Mouse (Mus musculus): Measurements from ENCODE around the gene Gba. TPM values are rescaled to one million over a fixed set of nuclear protein-coding genes. Genes with fewer than 3 reads are reported as not detected.
"Not testable (repeated sequence)": the region's sequence is repeated elsewhere in the genome, so short reads cannot be mapped to it uniquely, and the experiment has no call there.

Gba gene
- total RNA-seq (2014; rRNA removed) (56.8 and 64.6 TPM in 2 replicates), polyA plus RNA-seq (2015; fragmentation: Nextera tagmentation; extraction: Ambion mirVana) (46.1 and 48.3 TPM in 2 replicates)

- Histone ChIP-seq H3K4me2 (ENCODE audit: low read depth, low read length, poor library complexity, severe bottlenecking) (peak within 1 kb of the TSS; percentile 74), H3K27ac (ENCODE audit: low read depth, low read length) (peak within 1 kb of the TSS; percentile 72), H3K36me3 (ENCODE audit: insufficient read depth, low read length) (peaks cover 20% of the 10 kb centered on the region), H3K9me3 (ENCODE audit: low read length) (no peaks in the 10 kb centered on the region), H3K4me1 (ENCODE audit: insufficient read depth, low read length) (peaks cover 4% of the 10 kb centered on the region; the same call in 1 of the 2 replicates), H3K4me3 (ENCODE audit: low read depth, low read length) (peak within 1 kb of the TSS; percentile 50), H3K27me3 (ENCODE audit: insufficient read depth, low read length) (no peaks in the 10 kb centered on the region), H3K9ac (replicated peaks; ENCODE audit: low read length, poor library complexity, severe bottlenecking) (peak within 1 kb of the TSS; percentile 72)
- TF ChIP-seq CTCF (IDR thresholded peaks at IDR 0.05) = no peak
- WGBS = 23% methylated on average over 13 of the region's 13 CpGs
- DNase-seq (ENCODE audit: low spot score) = peak; percentile 96
- peak; percentile 83 for ATAC-seq (ENCODE audit: low FRiP score)
These were observed at the start of gene Gba for GRCm38 (mm10) chr3:89202253-89203141. TSS of gene Gba (plus strand) at chr3:89202928.

- Histone ChIP-seq H3K9ac (replicated peaks; ENCODE audit: low read length, poor library complexity, severe bottlenecking) (no peak overlapping the region), H3K36me3 (ENCODE audit: insufficient read depth, low read length) (no peaks in the 10 kb centered on the region), H3K9me3 (ENCODE audit: low read length) (no peaks in the 10 kb centered on the region), H3K4me3 (ENCODE audit: low read depth, low read length) (no peak overlapping the region), H3K27ac (ENCODE audit: low read depth, low read length) (no peak overlapping the region), H3K27me3 (ENCODE audit: insufficient read depth, low read length) (no peaks in the 10 kb centered on the region), H3K4me1 (ENCODE audit: insufficient read depth, low read length) (peaks cover 4% of the 10 kb centered on the region; the same call in 1 of the 2 replicates), H3K4me2 (ENCODE audit: low read depth, low read length, poor library complexity, severe bottlenecking) (no peak overlapping the region)
- 87% methylated on average over 8 of the region's 8 CpGs for WGBS
- no peak for TF ChIP-seq CTCF (IDR thresholded peaks at IDR 0.05)
- no peak for ATAC-seq (ENCODE audit: low FRiP score)
- DNase-seq (ENCODE audit: low spot score) = no peak
These were observed 45.8 kb upstream of the Gba start for GRCm38 (mm10) chr3:89156951-89157350.

DNA sequence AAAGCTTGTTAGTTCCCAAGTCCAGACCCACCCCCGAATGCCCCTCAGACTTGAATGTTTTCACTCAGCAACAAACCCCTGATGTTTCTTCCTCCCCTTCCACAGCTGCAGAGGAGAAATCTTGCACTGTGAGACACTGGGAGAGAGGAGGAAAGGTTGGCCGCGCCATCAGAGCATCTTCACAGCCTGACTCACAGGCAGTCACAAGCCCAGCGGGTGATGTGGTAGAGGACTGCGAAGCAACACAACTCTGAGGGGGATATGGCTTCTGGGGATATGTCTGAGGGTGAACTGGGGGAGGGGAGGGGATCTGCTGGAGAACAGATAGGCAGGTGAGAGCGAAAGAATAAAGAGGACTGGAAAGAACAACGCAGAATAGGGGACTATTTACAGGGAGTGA is 44.1 kb upstream of the Gba start:
- no peaks in the 10 kb centered on the region for H3K36me3 ChIP-seq (ENCODE audit: insufficient read depth, low read length)
- peak overlapping the region; percentile 69 for H3K9ac ChIP-seq (replicated peaks; ENCODE audit: low read length, poor library complexity, severe bottlenecking)
- no peaks in the 10 kb centered on the region for H3K27me3 ChIP-seq (ENCODE audit: insufficient read depth, low read length)
- 10% methylated on average over 7 of the region's 7 CpGs for WGBS
- TF ChIP-seq CTCF (IDR thresholded peaks at IDR 0.05) = no peak
- peak overlapping the region; percentile 76 for H3K4me3 ChIP-seq (ENCODE audit: low read depth, low read length)
- H3K4me2 ChIP-seq (ENCODE audit: low read depth, low read length, poor library complexity, severe bottlenecking) = peak overlapping the region; percentile 79
- peak overlapping the region; percentile 70 for H3K27ac ChIP-seq (ENCODE audit: low read depth, low read length)
- H3K4me1 ChIP-seq (ENCODE audit: insufficient read depth, low read length) = peaks cover 4% of the 10 kb centered on the region; the same call in 1 of the 2 replicates
- no peaks in the 10 kb centered on the region for H3K9me3 ChIP-seq (ENCODE audit: low read length)
- no peak for DNase-seq (ENCODE audit: low spot score)
- ATAC-seq (ENCODE audit: low FRiP score) = no peak

GRCm38 (mm10) chr3:89159211-89159610 is 43.5 kb upstream of the Gba start:
- WGBS = 0% methylated on average over 13 of the region's 13 CpGs
- peak; percentile 18; the same call in 1 of the 2 replicates for ATAC-seq (ENCODE audit: low FRiP score)

DNA sequence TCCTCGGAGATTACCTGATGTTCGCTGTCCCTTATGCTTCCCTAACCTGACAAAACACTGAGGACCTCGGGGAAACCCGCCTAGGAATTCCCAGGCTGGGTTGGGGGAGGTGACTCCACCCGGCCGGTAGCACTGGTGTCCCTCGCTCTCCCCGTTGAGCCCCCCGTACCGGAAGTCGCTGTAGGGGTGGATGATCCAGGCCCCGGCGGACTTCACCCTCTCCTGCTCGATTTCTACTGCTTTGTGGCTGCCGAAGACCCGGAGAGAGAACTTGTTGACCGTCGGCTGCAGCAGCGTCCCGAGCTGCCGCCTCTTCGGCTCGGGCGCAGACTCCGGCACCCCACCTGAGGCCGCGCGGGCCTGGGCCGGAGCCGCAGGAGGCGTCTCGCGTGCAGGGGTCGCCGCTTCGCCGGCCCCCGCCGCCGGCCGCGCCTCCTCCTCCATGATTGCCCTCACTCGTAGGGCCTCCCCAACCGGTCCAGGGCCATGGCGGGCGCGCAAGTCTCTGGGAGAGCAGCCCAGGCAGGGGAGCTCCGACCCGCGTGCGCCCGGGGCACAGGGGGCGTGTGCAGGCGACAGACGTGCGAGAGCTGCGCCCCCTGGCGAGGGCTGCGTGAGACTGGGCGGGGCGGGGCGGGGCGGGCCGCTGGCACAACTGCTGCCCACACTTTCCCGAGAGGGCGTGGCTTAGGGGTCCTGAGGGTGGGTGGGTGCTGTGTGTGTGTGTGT is 42.9 kb upstream of the Gba start, which contains the start of gene Hcn3:
Gene Hcn3, minus strand, starts transcription at position 581 of the 729 bp plus-strand sequence.
- Histone ChIP-seq H3K27ac (ENCODE audit: low read depth, low read length) (peak within 1 kb of the TSS; percentile 70), H3K9ac (replicated peaks; ENCODE audit: low read length, poor library complexity, severe bottlenecking) (peak within 1 kb of the TSS; percentile 69), H3K4me3 (ENCODE audit: low read depth, low read length) (peak within 1 kb of the TSS; percentile 76), H3K27me3 (ENCODE audit: insufficient read depth, low read length) (no peaks in the 10 kb centered on the region), H3K36me3 (ENCODE audit: insufficient read depth, low read length) (no peaks in the 10 kb centered on the region), H3K9me3 (ENCODE audit: low read length) (no peaks in the 10 kb centered on the region), H3K4me2 (ENCODE audit: low read depth, low read length, poor library complexity, severe bottlenecking) (peak within 1 kb of the TSS; percentile 79), H3K4me1 (ENCODE audit: insufficient read depth, low read length) (peaks cover 4% of the 10 kb centered on the region; the same call in 1 of the 2 replicates)
- DNase-seq (ENCODE audit: low spot score) = peak; percentile 77
- peak; percentile 77 for TF ChIP-seq CTCF (IDR thresholded peaks at IDR 0.05)
- WGBS = under 1% methylated on average over 59 of the region's 66 CpGs
- peak; percentile 82 for ATAC-seq (ENCODE audit: low FRiP score)

More at GRCm38 (mm10) chr3:89159211-89159610, 43.5 kb upstream of the Gba start:
- Histone ChIP-seq H3K36me3 (ENCODE audit: insufficient read depth, low read length) (no peaks in the 10 kb centered on the region), H3K4me2 (ENCODE audit: low read depth, low read length, poor library complexity, severe bottlenecking) (peak overlapping the region; percentile 79), H3K27ac (ENCODE audit: low read depth, low read length) (peak overlapping the region; percentile 70), H3K4me3 (ENCODE audit: low read depth, low read length) (peak overlapping the region; percentile 76), H3K9ac (replicated peaks; ENCODE audit: low read length, poor library complexity, severe bottlenecking) (peak overlapping the region; percentile 69), H3K4me1 (ENCODE audit: insufficient read depth, low read length) (peaks cover 4% of the 10 kb centered on the region; the same call in 1 of the 2 replicates), H3K27me3 (ENCODE audit: insufficient read depth, low read length) (no peaks in the 10 kb centered on the region), H3K9me3 (ENCODE audit: low read length) (no peaks in the 10 kb centered on the region)
- DNase-seq (ENCODE audit: low spot score) = no peak
- TF ChIP-seq CTCF (IDR thresholded peaks at IDR 0.05) = no peak

GRCm38 (mm10) chr3:89161207-89161606 is 41.5 kb upstream of the Gba start:
- not testable (repeated sequence) for H3K4me2 ChIP-seq (ENCODE audit: low read depth, low read length, poor library complexity, severe bottlenecking); ATAC-seq (ENCODE audit: low FRiP score); H3K27me3 ChIP-seq (ENCODE audit: insufficient read depth, low read length); DNase-seq (ENCODE audit: low spot score); H3K4me3 ChIP-seq (ENCODE audit: low read depth, low read length); H3K9ac ChIP-seq (replicated peaks; ENCODE audit: low read length, poor library complexity, severe bottlenecking); H3K9me3 ChIP-seq (ENCODE audit: low read length); H3K36me3 ChIP-seq (ENCODE audit: insufficient read depth, low read length); H3K27ac ChIP-seq (ENCODE audit: low read depth, low read length)
- H3K4me1 ChIP-seq (ENCODE audit: insufficient read depth, low read length) = peaks cover 11% of the 10 kb centered on the region; the same call in 1 of the 2 replicates

All from midbrain, postnatal 0 days (tissue).